Mouse (Mus musculus): ENCODE data around the gene Best2.

Gene Best2

GRCm38 (mm10) chr8:85014431-85014830, at the start of gene Best2:
Gene Best2, minus strand, starts transcription at chr8:85014531.
- no peak for DNase-seq (ENCODE audit: low read depth)

- no peak for DNase-seq (ENCODE audit: low read depth)
Observed at GRCm38 (mm10) chr8:85062603-85063002, 48.3 kb upstream of the Best2 start.

- peak; percentile 86 for DNase-seq (ENCODE audit: low read depth)
Observed at GRCm38 (mm10) chr8:85059879-85060616, 45.7 kb upstream of the Best2 start, which contains the start of gene Fbxw9. Gene Fbxw9, plus strand, starts transcription at chr8:85060055.

GRCm38 (mm10) chr8:85057367-85057766, 43.0 kb upstream of the Best2 start:
- DNase-seq (ENCODE audit: low read depth), result no peak

- no peak for DNase-seq (ENCODE audit: low read depth)
Observed at GRCm38 (mm10) chr8:85043619-85044018, 29.3 kb upstream of the Best2 start.

GRCm38 (mm10) chr8:85037681-85038531, 23.6 kb upstream of the Best2 start:
- DNase-seq (ENCODE audit: low read depth), result no peak

- DNase-seq (ENCODE audit: low read depth), result no peak
Observed at GRCm38 (mm10) chr8:85037366-85037680, 23.0 kb upstream of the Best2 start.

- DNase-seq (ENCODE audit: low read depth), result peak; percentile 92
Observed at GRCm38 (mm10) chr8:85036718-85037365, 22.5 kb upstream of the Best2 start, which contains the start of gene Tnpo2. Gene Tnpo2, plus strand, starts transcription at chr8:85036915.

GRCm38 (mm10) chr8:85036381-85036717, 22.0 kb upstream of the Best2 start:
- no peak for DNase-seq (ENCODE audit: low read depth)

GRCm38 (mm10) chr8:85035728-85036310, 21.5 kb upstream of the Best2 start:
- no peak for DNase-seq (ENCODE audit: low read depth)

GRCm38 (mm10) chr8:85035165-85035727, 20.9 kb upstream of the Best2 start:
- no peak for DNase-seq (ENCODE audit: low read depth)

GRCm38 (mm10) chr8:85034764-85035163, 20.4 kb upstream of the Best2 start:
- peak; percentile 25 for DNase-seq (ENCODE audit: low read depth)

- no peak for DNase-seq (ENCODE audit: low read depth)
Observed at GRCm38 (mm10) chr8:85033867-85034266, 19.5 kb upstream of the Best2 start.

- DNase-seq (ENCODE audit: low read depth), result no peak
Observed at GRCm38 (mm10) chr8:85032622-85033311, 18.4 kb upstream of the Best2 start.

- DNase-seq (ENCODE audit: low read depth), result no peak
Observed at GRCm38 (mm10) chr8:85029271-85029670, 14.9 kb upstream of the Best2 start.

GRCm38 (mm10) chr8:85027922-85028321, 13.6 kb upstream of the Best2 start:
- DNase-seq (ENCODE audit: low read depth), result no peak

- DNase-seq (ENCODE audit: low read depth), result no peak
Observed at GRCm38 (mm10) chr8:85027516-85027855, 13.2 kb upstream of the Best2 start.

GRCm38 (mm10) chr8:85026670-85027515, 12.6 kb upstream of the Best2 start, which contains the start of gene Trir:
Gene Trir, plus strand, starts transcription at chr8:85026823.
- DNase-seq (ENCODE audit: low read depth), result peak; percentile 93

- peak; percentile 83 for DNase-seq (ENCODE audit: low read depth)
Observed at GRCm38 (mm10) chr8:85025098-85025932, 11.0 kb upstream of the Best2 start, which contains the start of gene Asna1. Gene Asna1, minus strand, starts transcription at chr8:85025281.

- no peak for DNase-seq (ENCODE audit: low read depth)
Observed at GRCm38 (mm10) chr8:85023846-85024245, 9.5 kb upstream of the Best2 start.
